ENCODE assay signal across 8 mouse cellular contexts in the genomic region with DNA sequence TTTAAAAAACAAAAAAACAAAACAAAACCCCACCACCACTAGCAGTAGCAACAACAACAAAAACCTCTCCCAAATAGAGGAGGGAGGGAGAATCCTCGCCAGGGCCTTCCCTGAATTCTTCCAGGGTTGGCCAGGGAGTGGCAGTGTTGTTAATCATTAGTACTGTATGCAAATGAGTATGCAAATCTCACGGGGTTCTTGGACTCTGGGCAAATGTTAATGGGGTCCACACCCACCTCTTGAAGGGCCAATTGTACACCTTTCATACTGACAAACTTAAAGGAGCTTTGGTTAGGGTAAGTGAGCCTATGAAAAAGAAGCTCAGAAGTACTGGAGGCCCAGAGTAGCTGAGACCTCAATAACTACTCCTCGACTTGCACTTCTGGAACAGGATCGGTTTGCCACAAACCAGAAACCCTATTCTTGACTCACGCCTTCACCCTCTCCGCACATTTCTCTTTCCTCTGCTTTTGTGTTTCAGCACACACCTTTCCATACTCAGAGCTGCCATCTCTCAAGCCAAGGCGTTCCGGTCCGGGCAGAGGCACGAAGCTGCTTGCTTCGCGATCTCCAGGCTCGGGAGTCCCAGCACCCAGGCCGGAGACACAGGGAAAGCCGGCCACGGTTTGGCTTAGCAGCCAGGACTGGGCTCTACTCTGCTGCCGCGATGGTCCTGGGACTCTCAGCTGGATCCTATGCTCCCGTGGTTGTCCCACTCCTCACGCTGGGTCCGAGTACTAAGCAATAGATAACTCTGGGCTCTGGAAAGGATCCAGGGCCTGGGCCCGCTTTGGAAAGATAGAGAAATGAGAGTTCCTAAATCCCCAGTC. TPM values are rescaled to one million over a fixed set of nuclear protein-coding genes. Genes with fewer than 3 reads are reported as not detected.
DNase-seq lines count a peak whose midpoint lies in the region; ATAC-seq and TF ChIP-seq lines count a peak whose summit lies in the region.

No protein-coding gene starts in this region.

- no peaks in the 10 kb centered on the region for H3K36me3 ChIP-seq in kidney, adult 2 months (ENCODE audit: control insufficient read depth, insufficient read depth, low read length)
- no peaks in the 10 kb centered on the region for H3K36me3 ChIP-seq in limb, embryonic 11.5 days (ENCODE audit: control insufficient read depth, insufficient read depth, low read length)
- H3K36me3 ChIP-seq in neural tube, embryonic 13.5 days, result no peaks in the 10 kb centered on the region

- no peak for TF ChIP-seq POLR2A in kidney, adult 2 months (IDR thresholded peaks at IDR 0.05; ENCODE audit: low read depth, low read length)

- TF ChIP-seq CTCF in kidney, adult 2 months (conservative IDR thresholded peaks at IDR 0.05; ENCODE audit: insufficient read depth, insufficient read length, low read depth, low read length), result no peak

- WGBS in kidney, adult 2 months, result 5% methylated on average over 22 of the region's 22 CpGs
- under 1% methylated on average over 22 of the region's 22 CpGs for WGBS in limb, embryonic 11.5 days
- 1% methylated on average over 22 of the region's 22 CpGs for WGBS in neural tube, embryonic 13.5 days

- H3K9ac ChIP-seq in limb, embryonic 11.5 days (ENCODE audit: low read length), result no peak overlapping the region
- peak overlapping the region; percentile 82 for H3K9ac ChIP-seq in neural tube, embryonic 13.5 days

- no peaks in the 10 kb centered on the region for H3K4me1 ChIP-seq in kidney, adult 2 months (ENCODE audit: control insufficient read depth, insufficient read depth, low read length)
- H3K4me1 ChIP-seq in limb, embryonic 11.5 days (ENCODE audit: control insufficient read depth, insufficient read depth, low read length), result peaks cover 3% of the 10 kb centered on the region; the same call in 1 of the 2 replicates
- peaks cover 38% of the 10 kb centered on the region for H3K4me1 ChIP-seq in neural tube, embryonic 13.5 days (replicated peaks)

- intact Hi-C loops in gastrocnemius, postnatal 14 days (cut with DNase I; ENCODE audit: low total_unique reads), result no loop called here

- H3K27ac ChIP-seq in kidney, adult 2 months (ENCODE audit: insufficient read depth, low read depth, low read length), result no peak overlapping the region
- no peak overlapping the region for H3K27ac ChIP-seq in limb, embryonic 11.5 days (replicated peaks; ENCODE audit: low read depth, low read length)
- no peak overlapping the region; the same call in 1 of the 2 replicates for H3K27ac ChIP-seq in neural tube, embryonic 13.5 days (replicated peaks)

- DNase-seq in gastrocnemius, adult 18-20 months (ENCODE audit: low spot score), result peak; percentile 8
- DNase-seq in gastrocnemius, postnatal 14 days, result no peak
- peak; percentile 66 to 73 for DNase-seq in cerebellum, postnatal 36 days
- peak; percentile 47 to 68 for DNase-seq in heart, adult 18-20 months
- peak; percentile 36 for DNase-seq in kidney, adult 2 months
- DNase-seq in limb, embryonic 11.5 days (ENCODE audit: low spot score), result peak; percentile 51
- DNase-seq in T-cell, adult 2 months (ENCODE audit: low spot score), result no peak

- peak overlapping the region; percentile 100; the same call in 1 of the 2 replicates for H3K4me2 ChIP-seq in limb, embryonic 11.5 days (ENCODE audit: low read depth, severe bottlenecking)
- H3K4me2 ChIP-seq in neural tube, embryonic 13.5 days, result peak overlapping the region; percentile 98

- H3K27me3 ChIP-seq in kidney, adult 2 months (replicated peaks; ENCODE audit: control insufficient read depth, insufficient read depth, low read length), result peaks cover 1% of the 10 kb centered on the region
- H3K27me3 ChIP-seq in limb, embryonic 11.5 days (ENCODE audit: control insufficient read depth, insufficient read depth, low read length), result peaks cover 42% of the 10 kb centered on the region
- H3K27me3 ChIP-seq in neural tube, embryonic 13.5 days, result peaks cover 41% of the 10 kb centered on the region

- H3K4me3 ChIP-seq in kidney, adult 2 months (ENCODE audit: insufficient read depth, low read depth, low read length), result peak overlapping the region; percentile 18; the same call in 1 of the 2 replicates
- no peak overlapping the region for H3K4me3 ChIP-seq in limb, embryonic 11.5 days (ENCODE audit: low read depth, low read length)
- peak overlapping the region; percentile 68 for H3K4me3 ChIP-seq in neural tube, embryonic 13.5 days

- ATAC-seq in limb, embryonic 11.5 days (ENCODE audit: insufficient number of reproducible peaks, low FRiP score, low TSS enrichment, low read depth), result no peak; the same call in 1 of the 2 replicates
- ATAC-seq in neural tube, embryonic 13.5 days (ENCODE audit: low read depth), result peak; percentile 16; the same call in 1 of the 2 replicates

- no peaks in the 10 kb centered on the region for H3K9me3 ChIP-seq in limb, embryonic 11.5 days (ENCODE audit: control insufficient read depth, low read length)
- H3K9me3 ChIP-seq in neural tube, embryonic 13.5 days, result no peaks in the 10 kb centered on the region

RNA-seq across cellular contexts. Expression of gene Kcnd3, which starts 1.3 kb away (rescaled TPM):
- total RNA-seq in gastrocnemius, adult 18-20 months (2021), result under 1 TPM; 0.05 to 0.14 TPM
- total RNA-seq in gastrocnemius, postnatal 14 days (2021), result 1 to 10 TPM in 1 of 2 experiments, under 1 TPM in 1; 0.33 to 1.3 TPM
- total RNA-seq in heart, adult 18-20 months (2021), result 1 to 10 TPM; 8.2 to 8.5 TPM
- 5.0 TPM in 2 replicates for polyA plus RNA-seq in kidney, adult 2 months (2012; rRNA removed)
- polyA plus RNA-seq in limb, embryonic 11.5 days (2014; fragmentation: Nextera tagmentation; extraction: Ambion mirVana), result 0.07 and 0.12 TPM in 2 replicates
- 4.4 and 4.6 TPM in 2 replicates for polyA plus RNA-seq in neural tube, embryonic 13.5 days (2015; fragmentation: Nextera tagmentation; extraction: Ambion mirVana)

Comparison
In these comparisons a context has a peak if more than half of its experiments do, and no peak if none do; other contexts are left out.
1. DNase-seq: peak in gastrocnemius, adult 18-20 months (single experiment), cerebellum, postnatal 36 days (2 of 2), heart, adult 18-20 months (2 of 2), kidney, adult 2 months (single experiment) and limb, embryonic 11.5 days (single experiment); none in gastrocnemius, postnatal 14 days (single experiment) and T-cell, adult 2 months (single experiment).
2. RNA of gene Kcnd3, which starts 1.3 kb away (total RNA-seq): 8.2 to 8.5 TPM in heart, adult 18-20 months; 0.33 to 1.3 TPM in gastrocnemius, postnatal 14 days and 0.05 to 0.14 TPM in gastrocnemius, adult 18-20 months; every median in the first group is over 4 times any median in the second.